Mouse (Mus musculus): Measurements from ENCODE around the gene Nufip2.

The Nufip2 gene

GRCm38 (mm10) chr11:77775701-77776400, 89.9 kb downstream of the Nufip2 start:
- no peak for DNase-seq

GRCm38 (mm10) chr11:77777436-77777835, 91.5 kb downstream of the Nufip2 start:
- DNase-seq: no peak

- DNase-seq: no peak
Measured at GRCm38 (mm10) chr11:77777937-77778336, 92.0 kb downstream of the Nufip2 start.

GRCm38 (mm10) chr11:77779240-77779639, 93.3 kb downstream of the Nufip2 start:
- DNase-seq: no peak

- no peak for DNase-seq
Measured at GRCm38 (mm10) chr11:77781088-77781487, 95.1 kb downstream of the Nufip2 start.

- no peak for DNase-seq
Measured at GRCm38 (mm10) chr11:77782104-77782815, 96.3 kb downstream of the Nufip2 start.

- peak; percentile 43 for DNase-seq
Measured at GRCm38 (mm10) chr11:77783211-77783746, 97.3 kb downstream of the Nufip2 start.

- peak; percentile 79 for DNase-seq
Measured at GRCm38 (mm10) chr11:77783747-77784646, 98.0 kb downstream of the Nufip2 start.

GRCm38 (mm10) chr11:77784894-77785293, 98.9 kb downstream of the Nufip2 start:
- peak; percentile 89 for DNase-seq

GRCm38 (mm10) chr11:77785396-77785767, 99.4 kb downstream of the Nufip2 start:
- no peak for DNase-seq

GRCm38 (mm10) chr11:77785768-77786561, 100.0 kb downstream of the Nufip2 start:
- DNase-seq: no peak

- no peak for DNase-seq
Measured at GRCm38 (mm10) chr11:77787707-77788106, 101.8 kb downstream of the Nufip2 start, which contains the start of gene Gm10277. Gene Gm10277, minus strand, starts transcription at chr11:77787747.

GRCm38 (mm10) chr11:77789512-77789911, 103.6 kb downstream of the Nufip2 start:
- no peak for DNase-seq

- no peak for DNase-seq
Measured at GRCm38 (mm10) chr11:77790286-77790685, 104.3 kb downstream of the Nufip2 start.

- DNase-seq: no peak
Measured at GRCm38 (mm10) chr11:77791241-77791727, 105.3 kb downstream of the Nufip2 start.

Data from liver (tissue).